Mouse (Mus musculus) heart, postnatal 0 days (tissue): ENCODE data around the gene Gm4744. TPM values are rescaled to one million over a fixed set of nuclear protein-coding genes. Genes with fewer than 3 reads are reported as not detected.

Experiments
- ATAC-seq: fragments of 200-750 bp; cut with Nextera tagmentation; 2 replicates; pipeline ENCODE4 v1.8.0; 2017; ENCODE audit warnings: low read depth, moderate number of reproducible peaks, moderate library complexity; ENCODE audit not compliant: insufficient read depth
- DNase-seq: peaks from one replicate; pipeline ENCODE4 v3.0.0-alpha.2; 2016; ENCODE audit warnings: low spot score
- H3K27ac ChIP-seq: fragments of 300-500 bp; sonication (generic); 2 replicates; pipeline ENCODE4 v1.5.1; 2014; ENCODE audit warnings: low read depth, mild to moderate bottlenecking
- H3K27me3 ChIP-seq: fragments of 300-500 bp; sonication (generic); 2 replicates; pipeline ENCODE4 v1.6.1; 2014; ENCODE audit warnings: low read length, mixed read lengths; ENCODE audit not compliant: control insufficient read depth, insufficient read depth
- H3K36me3 ChIP-seq: fragments of 300-500 bp; sonication (generic); replicated peaks from 2 replicates; pipeline ENCODE4 v1.6.1; 2014; ENCODE audit warnings: low read length, mixed read lengths; ENCODE audit not compliant: control insufficient read depth, insufficient read depth
- H3K4me1 ChIP-seq: fragments of 300-500 bp; sonication (generic); 2 replicates; pipeline ENCODE4 v1.6.1; 2014; ENCODE audit warnings: antibody characterized with exemption; ENCODE audit not compliant: control insufficient read depth, insufficient read depth
- H3K4me2 ChIP-seq: fragments of 300-500 bp; sonication (generic); 2 replicates; pipeline ENCODE4 v1.6.1; 2014; ENCODE audit warnings: low read depth, mild to moderate bottlenecking, low read length, moderate library complexity
- H3K4me3 ChIP-seq: fragments of 300-500 bp; sonication (generic); 2 replicates; pipeline ENCODE4 v1.5.1; 2014; ENCODE audit warnings: low read depth, low read length
- H3K9ac ChIP-seq: fragments of 300-500 bp; sonication (generic); replicated peaks from 2 replicates; pipeline ENCODE4 v1.6.1; 2014; ENCODE audit warnings: low read depth, low read length, mixed read lengths
- H3K9me3 ChIP-seq: fragments of 300-500 bp; sonication (generic); replicated peaks from 2 replicates; pipeline ENCODE4 v1.6.1; 2016; ENCODE audit warnings: low read length; ENCODE audit not compliant: control insufficient read depth
- CTCF ChIP-seq: IDR thresholded peaks from 2 replicates; pipeline ENCODE4 v1.5.1; 2016; ENCODE audit warnings: antibody characterized with exemption, control low read depth, low read depth
- EP300 ChIP-seq: IDR thresholded peaks from 2 replicates; pipeline ENCODE4 v1.6.1; 2016; ENCODE audit warnings: antibody characterized with exemption, low read depth
- polyA plus RNA-seq: library from polyadenylated mRNA; unstranded; fragments of >200 nt; fragmentation: Nextera tagmentation; extraction: Ambion mirVana; gene quantifications from 2 replicates; pipeline ENCODE4 v1.2.1, GENCODE M21; 2015
- total RNA-seq: library from RNA; depleted of rRNA; stranded (reverse); fragments of >200 nt; gene quantifications from 2 replicates; pipeline ENCODE4 v1.2.3, GENCODE M21; 2014; ENCODE audit warnings: low replicate concordance; rRNA removed

Gene Gm4744
- total and polyA plus RNA-seq, 2 experiments from 2014 or later: not detected

- Histone ChIP-seq H3K4me3 (no peak within 1 kb of the TSS), H3K27ac (no peak within 1 kb of the TSS), H3K4me1 (no peaks in the 10 kb centered on the region), H3K9me3 (no peaks in the 10 kb centered on the region), H3K9ac (no peak within 1 kb of the TSS), H3K36me3 (no peaks in the 10 kb centered on the region), H3K4me2 (no peak within 1 kb of the TSS), H3K27me3 (no peaks in the 10 kb centered on the region)
- ATAC-seq (no peak), DNase-seq (no peak)
- TF ChIP-seq CTCF (no peak), EP300 (no peak)
These were observed 51.4 kb downstream of the Gm4744 start, which contains the start of gene Prss58 for GRCm38 (mm10) chr6:40900287-40900686. Prss58 (minus strand) TSS chr6:40900387.

Other genes starting within 250 kb of the Gm4744 start
- not detected in 2 replicates for gene Moxd2, start 64.4 kb downstream of the Gm4744 start, total RNA-seq
- not detected in 2 replicates for gene Moxd2, start 64.4 kb downstream of the Gm4744 start, polyA plus RNA-seq
- not detected in 2 replicates for gene Prss58, start 51.5 kb downstream of the Gm4744 start, total RNA-seq
- gene Prss58, start 51.5 kb downstream of the Gm4744 start, polyA plus RNA-seq: not detected in 2 replicates
- gene 1700074P13Rik, start 11.3 kb downstream of the Gm4744 start, total RNA-seq: not detected in 2 replicates
- not detected in 2 replicates for gene 1700074P13Rik, start 11.3 kb downstream of the Gm4744 start, polyA plus RNA-seq
- gene 1810009J06Rik, start 12.9 kb upstream of the Gm4744 start, total RNA-seq: not detected in 2 replicates
- gene 1810009J06Rik, start 12.9 kb upstream of the Gm4744 start, polyA plus RNA-seq: not detected in 2 replicates
- gene Gm2663, start 47.6 kb upstream of the Gm4744 start, total RNA-seq: not detected in 2 replicates
- not detected in 2 replicates for gene Gm2663, start 47.6 kb upstream of the Gm4744 start, polyA plus RNA-seq
- gene 2210010C04Rik, start 83.6 kb upstream of the Gm4744 start, total RNA-seq: not detected in 2 replicates
- not detected in 2 replicates for gene 2210010C04Rik, start 83.6 kb upstream of the Gm4744 start, polyA plus RNA-seq